Mouse (Mus musculus) macrophage (primary cell): ENCODE data around the gene Tmem184a. TPM values are rescaled to one million over a fixed set of nuclear protein-coding genes. Genes with fewer than 3 reads are reported as not detected.

ENCODE experiments used
- H3K27ac ChIP-seq: fragments of 350-480 bp; formaldehyde crosslinking; 2 replicates; pipeline ENCODE4 v1.9.0; 2021
- H3K36me3 ChIP-seq: fragments of 350-480 bp; formaldehyde crosslinking; 2 replicates; pipeline ENCODE4 v1.9.0; 2021; ENCODE audit errors: inconsistent target
- H3K4me3 ChIP-seq: fragments of 350-480 bp; formaldehyde crosslinking; 2 replicates; pipeline ENCODE4 v1.9.0; 2021; ENCODE audit errors: inconsistent target
- H3K79me2 ChIP-seq: fragments of 350-480 bp; formaldehyde crosslinking; 2 replicates; pipeline ENCODE4 v1.9.0; 2021; ENCODE audit errors: inconsistent target
- WGBS: methylation state at CpG from one replicate; pipeline ENCODE4 v1.1.7; 2026; ENCODE audit warnings: inconsistent platforms; ENCODE audit not compliant: missing documents; 5-methylcytosine and 5-hydroxymethylcytosine counted together
- polyA plus RNA-seq: library from polyadenylated mRNA; stranded (reverse); fragments of 250-400 nt; gene quantifications from 3 replicates; pipeline ENCODE4 v1.2.4, GENCODE M21; 2018; ENCODE audit warnings: inconsistent platforms

Gene Tmem184a
- polyA plus RNA-seq, 1 experiment from 2014 or later: not detected

DNA sequence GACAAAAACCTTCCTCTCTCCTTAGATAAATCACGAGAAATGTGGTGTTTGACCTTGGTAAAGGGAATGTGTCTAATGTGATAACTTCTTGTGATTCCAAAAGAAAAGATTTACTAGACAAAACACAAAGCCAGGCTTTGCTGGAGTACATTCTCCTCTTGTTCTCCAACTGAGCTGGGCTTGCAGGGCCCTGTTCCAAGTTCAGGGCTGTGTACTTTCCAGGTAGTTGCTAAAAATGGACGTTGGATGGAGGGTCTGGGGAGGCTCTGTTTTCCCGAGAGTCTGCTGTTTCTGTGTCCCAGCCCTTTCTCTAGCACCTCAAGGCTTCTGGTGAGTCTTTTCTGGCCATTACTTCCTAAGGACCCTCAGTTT is 26.8 kb downstream of the Tmem184a start:
- peaks cover 12% of the 10 kb centered on the region; the same call in 1 of the 2 replicates for H3K36me3 ChIP-seq
- WGBS: 6% methylated on average over 3 of the region's 3 CpGs
- peak overlapping the region; percentile 72 for H3K27ac ChIP-seq

DNA sequence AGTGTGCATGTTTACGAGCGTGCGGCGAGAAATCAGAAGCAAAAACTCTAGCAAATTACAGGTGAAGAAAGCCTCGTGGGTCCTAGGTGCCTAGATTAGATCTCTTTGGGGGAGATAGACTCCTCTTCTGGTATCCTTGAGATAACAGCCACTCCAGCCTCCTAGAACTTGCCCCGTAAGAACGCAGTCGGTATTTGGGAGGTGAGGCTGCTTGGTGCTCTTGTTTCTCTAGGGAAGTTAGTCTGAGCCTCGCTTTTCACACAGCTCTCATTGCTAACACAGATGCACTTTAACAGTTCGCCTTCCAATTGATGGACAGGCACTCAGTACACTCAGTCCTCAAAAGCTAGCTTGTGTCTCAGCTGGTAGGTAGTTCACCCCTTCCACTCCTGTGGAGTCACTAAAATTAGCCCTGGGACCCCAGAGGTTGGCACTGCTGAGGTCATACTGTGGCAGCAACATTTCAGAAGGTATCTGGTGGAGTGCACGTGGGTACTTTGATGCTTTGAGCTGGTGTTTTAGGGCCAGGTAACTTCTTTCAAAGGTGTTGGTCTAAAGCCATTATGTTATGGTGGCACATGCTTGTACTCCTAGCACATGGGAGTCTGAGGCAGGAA is 27.4 kb downstream of the Tmem184a start:
- WGBS: 2% methylated on average over 11 of the region's 11 CpGs
- Histone ChIP-seq H3K4me3 (peak overlapping the region; percentile 83), H3K36me3 (peaks cover 6% of the 10 kb centered on the region; the same call in 1 of the 2 replicates), H3K79me2 (peaks cover 56% of the 10 kb centered on the region), H3K27ac (peak overlapping the region; percentile 72)

More for the DNA sequence above, 26.8 kb downstream of the Tmem184a start:
- peaks cover 63% of the 10 kb centered on the region for H3K79me2 ChIP-seq
- peak overlapping the region; percentile 83 for H3K4me3 ChIP-seq

DNA sequence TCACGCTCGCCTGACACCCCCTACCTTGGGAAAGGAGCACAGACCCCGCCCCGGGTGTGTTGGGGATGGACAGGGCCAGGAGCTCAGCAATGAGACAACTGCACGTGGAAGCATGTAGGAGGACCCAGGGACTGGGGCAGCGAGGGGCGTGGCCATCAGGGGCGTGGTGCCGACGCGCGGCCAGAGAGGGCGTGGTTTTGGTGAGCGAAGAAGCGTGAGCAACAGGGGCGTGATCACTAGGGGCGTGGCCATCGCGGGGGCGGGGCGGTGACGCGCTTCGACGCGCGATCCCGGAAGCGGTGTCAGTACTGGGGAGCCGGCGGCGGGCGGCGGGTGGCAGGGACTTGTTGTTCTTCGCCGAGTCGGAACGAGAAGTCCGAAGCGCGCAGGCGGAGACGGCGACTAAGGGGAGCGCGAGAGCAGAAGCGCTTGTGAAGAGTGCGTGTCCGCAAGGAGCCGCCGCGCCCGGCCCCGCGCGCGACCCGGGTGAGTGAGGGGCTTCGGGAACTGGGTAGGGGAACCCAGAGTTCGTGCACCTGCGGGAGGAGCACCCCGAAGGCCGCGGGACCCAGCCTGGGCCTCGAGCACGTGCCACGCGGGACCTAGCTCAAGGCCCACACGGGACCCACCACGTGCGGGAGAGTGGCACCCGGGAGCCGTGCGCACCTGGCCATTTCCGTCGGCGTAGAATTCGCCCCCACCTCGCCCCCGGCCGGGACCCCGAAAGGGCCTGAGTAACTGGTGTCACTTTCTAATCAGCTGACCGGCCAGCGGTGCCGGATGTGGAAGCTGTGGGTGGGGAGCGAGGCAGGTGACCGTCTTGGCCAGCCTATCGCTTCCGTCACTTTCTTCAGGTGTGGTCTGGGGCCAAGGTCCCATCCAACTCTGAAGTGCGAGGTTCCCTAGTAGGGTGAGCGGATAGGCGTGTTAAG is 28.2 kb downstream of the Tmem184a start, which contains the start of gene Mafk:
Gene Mafk (plus strand): TSS at position 287 of the 932 bp plus-strand sequence.
- Histone ChIP-seq H3K79me2 (peaks cover 48% of the 10 kb centered on the region), H3K4me3 (peak within 1 kb of the TSS; percentile 83), H3K27ac (peak within 1 kb of the TSS; percentile 72), H3K36me3 (no peaks in the 10 kb centered on the region)
- under 1% methylated on average over 89 of the region's 92 CpGs for WGBS

DNA sequence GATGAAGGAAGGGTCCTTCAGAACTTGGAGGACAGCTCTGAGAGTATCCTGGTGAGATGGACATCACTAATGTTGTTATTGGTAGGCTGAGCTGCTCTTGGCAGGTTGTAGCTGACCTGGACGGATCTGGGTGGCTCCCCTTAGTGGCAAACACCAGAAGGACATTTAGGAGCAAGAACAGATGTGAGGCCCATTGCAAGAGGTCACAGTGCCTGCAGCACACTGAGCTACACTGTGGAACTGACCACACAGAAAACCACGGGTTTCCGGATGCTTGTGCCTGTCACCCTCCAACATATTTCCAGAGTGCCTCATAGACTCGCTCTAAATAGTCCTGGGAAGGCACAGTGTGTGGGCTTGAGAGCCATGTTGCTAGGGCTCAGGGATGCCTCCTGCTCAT is 30.3 kb downstream of the Tmem184a start:
- Histone ChIP-seq H3K79me2 (peaks cover 28% of the 10 kb centered on the region), H3K27ac (peak overlapping the region; percentile 31), H3K4me3 (no peak overlapping the region), H3K36me3 (no peaks in the 10 kb centered on the region)
- 8% methylated on average over 4 of the region's 4 CpGs for WGBS

DNA sequence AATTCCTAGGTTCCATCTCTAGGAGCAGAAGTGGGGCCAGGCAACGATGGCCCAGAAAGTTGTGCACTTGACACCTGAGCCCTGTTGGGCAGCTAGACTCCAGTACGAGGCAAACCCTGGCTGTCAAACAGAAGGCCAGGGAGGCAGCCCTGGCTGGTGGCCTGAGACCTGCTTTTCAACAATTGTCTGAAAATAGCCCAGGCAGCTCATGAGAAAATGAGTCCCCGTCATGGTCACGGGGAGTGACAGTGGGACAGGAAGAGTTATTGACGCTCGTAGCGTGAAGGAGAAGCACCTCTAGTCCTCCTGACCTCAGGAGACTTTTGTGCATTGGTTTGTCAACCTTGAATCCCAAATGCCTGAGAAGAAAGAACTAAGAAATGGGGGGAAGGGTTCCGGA is 38.3 kb downstream of the Tmem184a start:
- no peaks in the 10 kb centered on the region for H3K79me2 ChIP-seq
- no peaks in the 10 kb centered on the region for H3K36me3 ChIP-seq

DNA sequence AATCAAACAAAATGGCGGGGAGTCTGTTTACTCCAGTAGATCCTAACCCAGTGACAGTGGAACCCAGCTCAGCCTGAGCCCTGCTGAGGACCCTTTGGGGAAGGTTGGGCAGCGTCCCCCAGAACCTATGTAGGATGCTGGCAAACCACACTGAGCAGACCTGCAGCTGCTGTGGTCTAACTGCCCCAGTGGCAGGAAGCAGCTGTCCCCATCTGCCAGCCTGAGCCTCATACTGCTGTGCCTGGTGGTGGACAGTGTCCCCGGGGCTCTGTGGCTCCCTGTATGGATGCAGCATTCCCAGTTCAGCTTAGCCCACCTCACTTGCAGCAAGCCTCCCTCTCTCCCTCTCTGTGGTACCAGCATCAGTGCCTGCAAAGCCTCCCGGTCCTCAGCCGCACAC is 42.8 kb downstream of the Tmem184a start:
- peaks cover 15% of the 10 kb centered on the region for H3K79me2 ChIP-seq
- WGBS: 21% methylated on average over 5 of the region's 5 CpGs
- no peak overlapping the region for H3K4me3 ChIP-seq
- H3K36me3 ChIP-seq: peaks cover 8% of the 10 kb centered on the region
- no peak overlapping the region for H3K27ac ChIP-seq

More for the DNA sequence above, 38.3 kb downstream of the Tmem184a start:
- Histone ChIP-seq H3K27ac (no peak overlapping the region), H3K4me3 (no peak overlapping the region)
- WGBS: 77% methylated on average over 8 of the region's 8 CpGs

DNA sequence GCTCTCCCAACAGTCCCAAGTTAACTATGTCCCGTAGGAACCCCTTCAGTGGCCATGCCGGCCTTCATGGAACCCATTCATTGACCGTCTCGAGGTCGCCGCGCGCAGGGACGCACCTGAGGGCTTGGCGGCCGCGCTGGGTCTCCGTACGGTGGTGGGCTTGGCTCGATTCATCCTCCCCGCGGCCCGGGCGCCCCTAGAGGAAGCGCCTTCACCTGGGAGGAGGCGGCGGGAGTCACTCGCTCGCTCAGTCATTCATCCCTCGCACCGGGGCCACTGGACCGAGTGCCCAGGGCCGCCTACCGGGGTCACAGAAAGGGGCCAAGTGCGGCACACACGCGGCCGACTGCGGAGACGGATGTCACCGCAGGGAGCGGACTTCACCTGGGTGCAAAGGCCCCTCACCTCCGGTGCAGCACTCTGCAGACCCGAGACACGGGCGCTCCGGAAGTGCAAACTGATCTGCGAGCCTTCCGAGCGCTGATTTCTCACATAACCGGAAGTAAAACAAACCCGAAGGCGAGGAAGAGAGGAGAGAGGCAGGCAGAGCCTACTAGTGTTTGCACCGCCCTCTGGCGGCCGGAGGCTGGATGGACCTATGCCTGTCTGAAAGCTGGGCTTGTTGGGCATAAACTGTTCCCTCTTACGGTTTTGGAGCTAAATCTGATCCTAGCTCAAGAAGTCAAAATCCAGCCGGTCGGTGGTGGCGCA is 44.3 kb downstream of the Tmem184a start, which contains the start of gene Ints1:
Gene Ints1 (minus strand): TSS at position 459 of the 711 bp plus-strand sequence.
- Histone ChIP-seq H3K79me2 (peaks cover 15% of the 10 kb centered on the region), H3K27ac (no peak within 1 kb of the TSS), H3K4me3 (peak within 1 kb of the TSS; percentile 63), H3K36me3 (peaks cover 22% of the 10 kb centered on the region)
- under 1% methylated on average over 55 of the region's 55 CpGs for WGBS

DNA sequence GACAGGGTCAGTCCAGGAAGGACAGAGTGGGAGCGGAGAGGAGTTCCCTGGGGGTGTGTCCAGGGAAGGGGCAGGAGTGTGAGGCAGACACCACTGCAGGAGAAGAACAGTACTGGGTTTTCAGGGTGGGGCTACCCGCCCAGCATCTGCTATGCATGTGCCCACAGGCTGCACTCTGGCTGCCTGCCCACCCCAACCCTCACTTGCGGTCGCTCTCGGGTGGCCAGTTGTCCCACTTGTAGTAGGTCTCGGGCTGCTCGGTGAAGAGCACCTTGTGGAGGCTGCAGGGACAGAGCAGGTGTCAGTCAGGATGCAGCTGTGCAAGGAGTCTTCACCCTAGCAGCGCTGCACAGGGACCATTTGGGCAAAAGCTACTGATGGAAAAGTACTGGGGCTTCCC is 51.5 kb downstream of the Tmem184a start:
- Histone ChIP-seq H3K79me2 (no peaks in the 10 kb centered on the region), H3K4me3 (no peak overlapping the region), H3K27ac (no peak overlapping the region), H3K36me3 (peaks cover 84% of the 10 kb centered on the region)
- WGBS: 97% methylated on average over 8 of the region's 8 CpGs

DNA sequence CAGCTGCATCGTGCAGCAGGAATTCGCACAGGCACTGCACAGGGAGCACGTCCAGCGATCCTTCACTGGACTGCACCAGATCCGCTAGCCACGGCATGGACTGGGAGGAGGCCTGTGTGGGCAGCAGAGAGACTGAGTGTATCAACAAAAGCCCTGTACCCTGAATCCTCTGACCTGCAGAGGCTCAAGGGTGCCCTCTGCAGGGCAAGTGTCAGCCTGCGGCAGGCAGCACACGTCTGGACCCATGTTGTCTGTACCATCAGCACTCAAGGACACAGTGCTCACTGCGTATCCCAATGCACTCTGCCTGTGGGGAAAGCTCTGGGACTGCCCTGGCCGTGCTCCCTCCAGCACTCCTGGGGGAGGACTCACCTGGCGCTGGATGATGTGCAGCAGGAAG is 55.4 kb downstream of the Tmem184a start:
- no peaks in the 10 kb centered on the region for H3K79me2 ChIP-seq
- H3K4me3 ChIP-seq: no peak overlapping the region
- H3K27ac ChIP-seq: no peak overlapping the region
- WGBS: 88% methylated on average over 11 of the region's 11 CpGs
- peaks cover 90% of the 10 kb centered on the region for H3K36me3 ChIP-seq

DNA sequence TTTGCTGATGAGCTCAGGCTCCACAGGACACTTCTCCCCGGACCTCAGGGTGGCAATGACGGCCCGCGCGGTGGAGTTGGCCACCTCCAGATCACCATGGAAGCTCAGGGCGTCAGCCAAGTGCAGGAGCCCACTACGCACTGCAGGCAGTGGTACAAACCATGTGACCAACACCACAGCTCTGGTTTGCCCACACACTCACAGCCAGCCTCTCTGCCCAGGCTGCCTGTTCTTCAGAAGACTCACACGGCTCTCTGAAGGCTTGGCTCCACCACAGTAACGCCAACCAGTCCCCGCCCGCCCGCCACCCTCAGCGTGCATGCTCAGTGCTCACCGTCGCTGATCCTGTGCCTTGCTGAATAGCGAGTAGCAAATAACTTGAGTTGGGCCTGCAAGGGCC is 61.6 kb downstream of the Tmem184a start:
- no peak overlapping the region for H3K4me3 ChIP-seq
- WGBS: 95% methylated on average over 15 of the region's 16 CpGs
- no peak overlapping the region for H3K27ac ChIP-seq
- H3K36me3 ChIP-seq: peaks cover 56% of the 10 kb centered on the region
- H3K79me2 ChIP-seq: no peaks in the 10 kb centered on the region

DNA sequence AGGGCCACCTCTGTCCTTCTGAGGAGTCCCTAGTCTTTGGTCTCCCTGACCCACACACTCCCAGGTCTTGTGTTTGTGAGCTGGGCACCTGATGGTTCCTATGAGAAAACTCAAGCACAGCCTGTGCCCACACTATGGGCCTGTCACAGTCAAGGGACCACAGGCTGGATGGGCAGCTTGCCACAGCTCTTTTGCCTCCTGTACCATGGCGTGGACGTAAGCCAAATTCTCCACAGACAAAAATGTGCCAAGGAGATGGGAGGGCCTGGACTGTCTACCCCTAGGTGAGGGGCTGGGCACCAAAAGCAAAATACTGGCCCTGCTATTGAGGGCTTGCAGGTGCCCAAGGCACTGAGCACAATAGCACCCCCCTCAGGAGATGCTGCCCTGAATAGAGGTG is 63.1 kb downstream of the Tmem184a start:
- Histone ChIP-seq H3K79me2 (no peaks in the 10 kb centered on the region), H3K27ac (no peak overlapping the region), H3K4me3 (no peak overlapping the region), H3K36me3 (peaks cover 50% of the 10 kb centered on the region)
- WGBS: 95% methylated on average over 2 of the region's 2 CpGs

DNA sequence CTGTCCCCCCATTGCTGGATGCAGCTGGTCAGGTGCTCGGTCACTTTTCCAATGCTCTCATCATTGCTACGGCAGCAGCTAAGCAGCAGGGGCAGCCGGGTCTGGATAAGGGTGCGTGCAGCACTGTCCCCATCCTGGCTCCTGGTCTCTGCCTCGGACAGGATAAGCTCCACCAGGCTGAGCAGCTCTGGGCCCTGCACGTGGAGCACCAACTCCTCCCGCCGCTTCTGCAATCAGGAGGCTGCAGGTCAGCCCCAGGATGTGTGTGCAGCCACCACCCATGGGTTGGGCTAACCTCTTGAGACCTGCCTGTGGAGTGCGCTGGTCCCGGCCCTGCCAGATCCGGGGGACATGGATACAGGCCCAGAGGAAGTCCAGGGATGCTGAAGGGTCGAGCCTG is 63.6 kb downstream of the Tmem184a start:
- no peaks in the 10 kb centered on the region for H3K79me2 ChIP-seq
- 96% methylated on average over 12 of the region's 12 CpGs for WGBS
- no peak overlapping the region for H3K27ac ChIP-seq
- H3K36me3 ChIP-seq: peaks cover 51% of the 10 kb centered on the region
- no peak overlapping the region for H3K4me3 ChIP-seq

DNA sequence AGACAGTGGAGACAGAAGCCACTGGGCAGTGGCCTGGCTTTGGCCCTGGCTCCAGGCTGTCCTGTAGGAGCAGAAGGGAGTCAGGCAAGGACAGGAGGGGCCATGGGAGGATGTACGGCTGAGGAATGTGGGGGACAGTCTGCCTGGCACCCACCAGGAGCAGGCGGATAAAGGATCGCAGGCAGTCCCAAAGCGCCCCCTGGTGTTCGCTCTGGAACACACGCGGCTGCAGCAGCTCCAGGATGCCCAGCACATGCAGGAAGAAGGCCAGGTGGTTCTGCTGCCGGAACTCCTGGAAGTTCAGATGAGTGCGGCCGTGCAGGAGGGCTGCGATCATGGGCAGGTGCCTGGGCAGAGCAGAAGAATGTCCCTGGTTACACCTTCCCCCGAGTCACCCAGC is 65.0 kb downstream of the Tmem184a start:
- peaks cover 41% of the 10 kb centered on the region for H3K36me3 ChIP-seq

More for the DNA sequence above, 65.0 kb downstream of the Tmem184a start:
- H3K79me2 ChIP-seq: no peaks in the 10 kb centered on the region
- no peak overlapping the region for H3K27ac ChIP-seq
- 53% methylated on average over 12 of the region's 12 CpGs for WGBS
- H3K4me3 ChIP-seq: no peak overlapping the region
